Mouse (Mus musculus) layer of hippocampus, postnatal 36 days (tissue): ENCODE data around the gene Zfp874a. TPM values are rescaled to one million over a fixed set of nuclear protein-coding genes. Genes with fewer than 3 reads are reported as not detected.
"Not testable (repeated sequence)": the region's sequence is repeated elsewhere in the genome, so short reads cannot be mapped to it uniquely, and the experiment has no call there.

Source experiments
- DNase-seq, 2 experiments: peaks; one replicate each; pipeline ENCODE4 v3.0.0; 2022
- total RNA-seq, 2 experiments: library from RNA; stranded (reverse); gene quantifications; 2 replicates each; pipeline ENCODE4 v1.2.3; 2021

Gene Zfp874a
- total RNA-seq, 2 experiments from 2014 or later, result 14.3 to 15.7 TPM

- DNase-seq, result not testable (repeated sequence)
Observed at GRCm38 (mm10) chr13:67376255-67376654, 75.2 kb downstream of the Zfp874a start.

DNA sequence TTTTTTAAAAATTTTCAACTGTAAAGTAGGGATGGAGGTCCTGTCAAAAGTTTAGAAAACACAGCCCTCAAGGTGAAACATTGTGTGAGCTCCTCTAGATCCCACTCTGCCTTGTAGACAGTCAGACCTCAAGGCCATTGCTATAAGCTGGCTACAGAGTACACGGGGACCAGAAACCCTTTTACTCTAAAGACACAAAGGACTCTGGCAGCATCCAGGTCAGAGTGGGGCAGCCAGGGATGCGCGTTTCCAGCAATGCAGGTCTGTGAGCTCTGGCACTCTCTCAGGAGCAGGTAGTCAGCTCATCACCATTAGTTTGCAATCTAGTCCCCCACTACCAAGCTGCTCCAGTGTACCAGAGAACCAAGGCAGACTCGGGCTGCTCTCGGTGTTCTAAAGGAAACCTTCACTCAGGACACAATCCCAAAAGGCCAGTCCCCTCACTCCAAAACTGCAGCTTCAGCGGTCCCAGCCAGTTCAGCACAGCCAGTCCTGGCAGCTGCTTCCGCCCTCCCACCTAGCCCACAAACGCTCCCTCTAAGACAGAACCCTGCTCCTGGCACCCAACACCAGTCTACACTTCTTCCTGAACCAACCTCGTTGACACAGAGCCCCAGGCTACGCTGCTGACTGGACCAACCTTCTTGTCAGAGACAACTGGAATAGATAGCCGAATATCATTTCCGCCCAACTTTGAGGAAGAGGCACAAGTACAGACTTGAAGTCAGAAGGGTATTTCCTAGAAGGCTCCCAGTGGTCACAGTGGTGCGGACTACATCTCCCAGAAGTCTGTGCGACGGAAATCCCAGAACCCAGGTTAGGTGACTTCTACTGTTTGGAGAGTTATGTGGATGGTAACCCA lies 76.1 kb downstream of the Zfp874a start, which contains the start of the genes Gm28041 and Zfp456:
TSS of gene Gm28041 (minus strand) at position 684 of the 862 bp plus-strand sequence.
TSS of gene Zfp456 (minus strand) at position 761 of the 862 bp plus-strand sequence.
- DNase-seq, result peak; percentile 36 to 44

Other genes starting within 250 kb of the Zfp874a start
- 10 to 100 TPM; 20.8 to 21.5 TPM for gene Zfp458, start 173.2 kb downstream of the Zfp874a start, total RNA-seq
- 1 to 10 TPM; 4.6 to 5.8 TPM for gene Zfp457, start 145.1 kb downstream of the Zfp874a start, total RNA-seq
- gene Zfp595, start 119.1 kb downstream of the Zfp874a start, total RNA-seq, result 1 to 10 TPM; 3.0 to 3.3 TPM
- gene Gm28044, start 91.1 kb downstream of the Zfp874a start, total RNA-seq, result 1 to 10 TPM; 1.9 to 2.4 TPM
- 1 to 10 TPM in 1 of 2 experiments, under 1 TPM in 1; 1.00 to 1.1 TPM for gene Zfp953, start 91.0 kb downstream of the Zfp874a start, total RNA-seq
- gene Gm28041, start 75.9 kb downstream of the Zfp874a start, total RNA-seq, result under 1 TPM; 0.50 to 0.56 TPM
- under 1 TPM; 0.77 to 0.88 TPM for gene Zfp456, start 75.8 kb downstream of the Zfp874a start, total RNA-seq
- 1 to 10 TPM; 2.4 TPM for gene Zfp429, start 51.8 kb downstream of the Zfp874a start, total RNA-seq
- gene Zfp459, start 30.2 kb downstream of the Zfp874a start, total RNA-seq, result 1 to 10 TPM; 2.5 to 2.9 TPM
- gene Zfp874b, start 32.6 kb upstream of the Zfp874a start, total RNA-seq, result 10 to 100 TPM; 18.4 to 20.2 TPM
- 1 to 10 TPM; 8.3 to 8.4 TPM for gene Zfp58, start 48.9 kb upstream of the Zfp874a start, total RNA-seq
- 1 to 10 TPM in 1 of 2 experiments, not detected in 1; 1.2 TPM for gene Gm26965, start 74.5 kb upstream of the Zfp874a start, total RNA-seq
- gene Zfp87, start 74.6 kb upstream of the Zfp874a start, total RNA-seq, result 10 to 100 TPM; 23.8 to 24.5 TPM
- 10 to 100 TPM in 1 of 2 experiments, 1 to 10 TPM in 1; 9.9 to 10.8 TPM for gene Zfp748, start 102.2 kb upstream of the Zfp874a start, total RNA-seq
- 10 to 100 TPM in 1 of 2 experiments, 1 to 10 TPM in 1; 8.2 to 10.3 TPM for gene Zfp729b, start 158.1 kb upstream of the Zfp874a start, total RNA-seq
- 1 to 10 TPM in 1 of 2 experiments, under 1 TPM in 1; 0.20 to 1.8 TPM for gene Gm49345, start 186.1 kb upstream of the Zfp874a start, total RNA-seq
- 1 to 10 TPM; 8.9 to 9.0 TPM for gene Zfp729a, start 186.2 kb upstream of the Zfp874a start, total RNA-seq
- gene Zfp738, start 235.4 kb upstream of the Zfp874a start, total RNA-seq, result 10 to 100 TPM; 23.5 to 28.6 TPM